In genomic region chr14:46564998-46565397, GRCm38 (mm10) we compare ENCODE assay signal across 9 mouse cellular contexts.
DNase-seq lines count a peak whose midpoint lies in the region; ATAC-seq and TF ChIP-seq lines count a peak whose summit lies in the region.
"Had no signal": no experiment of that assay in that cellular context is flagged by ENCODE, and none has a peak within 500 bp of the region (broad histone marks: within the 10 kb centered on the region; RNA-seq: fewer than 3 reads in every experiment).

No protein-coding gene starts in this region.

- no peaks in the 10 kb centered on the region for H3K36me3 ChIP-seq in liver, embryonic 14.5 days (replicated peaks; ENCODE audit: control insufficient read depth, insufficient read depth, low read depth)
- H3K36me3 ChIP-seq: hindbrain, embryonic 15.5 days had no signal

- ATAC-seq in cerebellum, adult (ENCODE audit: insufficient number of reproducible peaks, low FRiP score, low TSS enrichment): no peak; the same call in 1 of the 2 replicates
- peak; percentile 81 for ATAC-seq in frontal cortex, adult (ENCODE audit: low TSS enrichment)
- ATAC-seq in liver, embryonic 14.5 days (ENCODE audit: insufficient read depth): peak; percentile 29; the same call in 1 of the 2 replicates

- no peak overlapping the region for H3K4me2 ChIP-seq in liver, embryonic 14.5 days (ENCODE audit: low read depth)
- H3K4me2 ChIP-seq: hindbrain, embryonic 15.5 days had no signal

- TF ChIP-seq EP300 in liver, embryonic 14.5 days (IDR thresholded peaks at IDR 0.05; ENCODE audit: low read depth): peak; percentile 24; the same call in 1 of the 2 replicates

- no peak overlapping the region for H3K27ac ChIP-seq in liver, embryonic 14.5 days
- H3K27ac ChIP-seq: hindbrain, embryonic 15.5 days had no signal

- peaks cover 11 to 17% of the 10 kb centered on the region in 2 experiments for H3K4me1 ChIP-seq in liver, embryonic 14.5 days (replicated peaks; ENCODE audit: control insufficient read depth in 2 of 2, insufficient read depth in 2 of 2, low read length in 1 of 2)
- H3K4me1 ChIP-seq: hindbrain, embryonic 15.5 days had no signal

- H3K9me3 ChIP-seq in liver, embryonic 14.5 days (ENCODE audit: control insufficient read depth, low read length): no peaks in the 10 kb centered on the region
- H3K9me3 ChIP-seq: hindbrain, embryonic 15.5 days had no signal

- H3K4me3 ChIP-seq in liver, embryonic 14.5 days (ENCODE audit: insufficient read depth in 1 of 2, low read depth in 2 of 2, low read length in 2 of 2): no peak overlapping the region
- H3K4me3 ChIP-seq: hindbrain, embryonic 15.5 days had no signal

- peak; percentile 18 for DNase-seq in cerebellum, adult 8-10 months
- peak; percentile 20 for DNase-seq in urinary bladder, postnatal 25 days (ENCODE audit: low spot score)
- no peak for DNase-seq in urinary bladder, postnatal 10 days (ENCODE audit: low spot score)
- DNase-seq in kidney, postnatal 10 days: peak; percentile 70
- peak; percentile 28 to 39 (median 36) for DNase-seq in liver, embryonic 14.5 days (ENCODE audit: low read depth in 3 of 3, low spot score in 3 of 3)
- peak; percentile 15 for DNase-seq in right cerebral cortex, postnatal 4 days

- peak; percentile 91 for TF ChIP-seq CTCF in liver, embryonic 14.5 days (IDR thresholded peaks at IDR 0.05; ENCODE audit: low read depth)

- 10% methylated on average over 3 of the region's 3 CpGs for WGBS in liver, embryonic 14.5 days (ENCODE audit: insufficient replicate concordance)

- no peak overlapping the region for H3K9ac ChIP-seq in liver, embryonic 14.5 days (replicated peaks)
- H3K9ac ChIP-seq: hindbrain, embryonic 15.5 days had no signal

- H3K27me3 ChIP-seq in liver, embryonic 14.5 days (ENCODE audit: control insufficient read depth, insufficient read depth, low read length): no peaks in the 10 kb centered on the region
- H3K27me3 ChIP-seq: hindbrain, embryonic 15.5 days had no signal
